Mouse (Mus musculus): Measurements from ENCODE around the gene Napsa. TPM values are rescaled to one million over a fixed set of nuclear protein-coding genes. Genes with fewer than 3 reads are reported as not detected.
A peak's percentile ranks its signal among the peaks of the same experiment; 100 is the strongest.

Gene Napsa
- polyA plus RNA-seq, 1 experiment from 2014 or later = 0.68 TPM

GRCm38 (mm10) chr7:44535657-44536589 lies 36.3 kb upstream of the Napsa start:
- DNase-seq (ENCODE audit: low spot score) (no peak), ATAC-seq (replicated peaks; ENCODE audit: low FRiP score) (no peak)
- Histone ChIP-seq H3K9me3 (ENCODE audit: control insufficient read depth, low read length) (no peaks in the 10 kb centered on the region), H3K36me3 (ENCODE audit: control insufficient read depth, insufficient read depth, low read length) (peaks cover 10% of the 10 kb centered on the region), H3K4me2 (ENCODE audit: low read depth, low read length, severe bottlenecking) (no peak overlapping the region), H3K9ac (ENCODE audit: low read length) (no peak overlapping the region), H3K27me3 (ENCODE audit: control insufficient read depth, insufficient read depth, low read length) (no peaks in the 10 kb centered on the region), H3K27ac (ENCODE audit: low read depth, low read length) (no peak overlapping the region), H3K4me3 (ENCODE audit: low read depth, low read length) (no peak overlapping the region), H3K4me1 (replicated peaks; ENCODE audit: control insufficient read depth, insufficient read depth, low read length) (no peaks in the 10 kb centered on the region)
- 92% methylated on average over 27 of the region's 27 CpGs for WGBS

- no peaks in the 10 kb centered on the region for H3K9me3 ChIP-seq (ENCODE audit: control insufficient read depth, low read length)
- 95% methylated on average over 6 of the region's 6 CpGs for WGBS
- H3K4me3 ChIP-seq (ENCODE audit: low read depth, low read length) = no peak overlapping the region
- ATAC-seq (replicated peaks; ENCODE audit: low FRiP score) = no peak
- DNase-seq (ENCODE audit: low spot score) = no peak
- H3K9ac ChIP-seq (ENCODE audit: low read length) = no peak overlapping the region
- no peaks in the 10 kb centered on the region for H3K4me1 ChIP-seq (replicated peaks; ENCODE audit: control insufficient read depth, insufficient read depth, low read length)
- no peaks in the 10 kb centered on the region for H3K27me3 ChIP-seq (ENCODE audit: control insufficient read depth, insufficient read depth, low read length)
- no peak overlapping the region for H3K4me2 ChIP-seq (ENCODE audit: low read depth, low read length, severe bottlenecking)
- H3K27ac ChIP-seq (ENCODE audit: low read depth, low read length) = no peak overlapping the region
- H3K36me3 ChIP-seq (ENCODE audit: control insufficient read depth, insufficient read depth, low read length) = peaks cover 12% of the 10 kb centered on the region
These were observed 35.6 kb upstream of the Napsa start for GRCm38 (mm10) chr7:44536590-44536968.

DNA sequence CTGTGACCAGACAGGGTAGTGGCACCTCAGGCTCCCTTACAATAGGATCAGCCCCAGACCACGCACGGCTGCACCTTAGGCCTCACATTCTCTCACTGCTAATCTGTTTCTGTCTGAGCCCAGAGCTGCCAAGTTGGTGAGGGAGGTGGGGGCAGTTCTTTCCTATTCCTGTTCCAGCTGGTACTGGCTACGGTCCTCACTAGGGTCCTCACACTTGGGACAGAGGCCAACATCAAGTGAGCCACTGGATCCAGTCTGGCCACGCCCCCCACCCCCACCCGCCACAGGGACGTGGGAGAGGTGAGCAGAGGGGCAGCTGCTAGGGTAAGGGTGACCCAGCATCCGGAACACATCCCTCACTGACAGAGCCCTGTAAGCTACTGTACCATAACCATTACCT lies 35.2 kb upstream of the Napsa start:
- DNase-seq (ENCODE audit: low spot score) (no peak), ATAC-seq (replicated peaks; ENCODE audit: low FRiP score) (no peak)
- Histone ChIP-seq H3K27me3 (ENCODE audit: control insufficient read depth, insufficient read depth, low read length) (no peaks in the 10 kb centered on the region), H3K36me3 (ENCODE audit: control insufficient read depth, insufficient read depth, low read length) (peaks cover 13% of the 10 kb centered on the region), H3K9me3 (ENCODE audit: control insufficient read depth, low read length) (no peaks in the 10 kb centered on the region), H3K4me1 (replicated peaks; ENCODE audit: control insufficient read depth, insufficient read depth, low read length) (no peaks in the 10 kb centered on the region), H3K9ac (ENCODE audit: low read length) (no peak overlapping the region), H3K4me3 (ENCODE audit: low read depth, low read length) (no peak overlapping the region), H3K4me2 (ENCODE audit: low read depth, low read length, severe bottlenecking) (no peak overlapping the region), H3K27ac (ENCODE audit: low read depth, low read length) (no peak overlapping the region)
- WGBS = 87% methylated on average over 7 of the region's 7 CpGs

- no peaks in the 10 kb centered on the region for H3K4me1 ChIP-seq (replicated peaks; ENCODE audit: control insufficient read depth, insufficient read depth, low read length)
- H3K9me3 ChIP-seq (ENCODE audit: control insufficient read depth, low read length) = no peaks in the 10 kb centered on the region
- no peaks in the 10 kb centered on the region for H3K27me3 ChIP-seq (ENCODE audit: control insufficient read depth, insufficient read depth, low read length)
- no peak overlapping the region for H3K4me3 ChIP-seq (ENCODE audit: low read depth, low read length)
- 94% methylated on average over 13 of the region's 13 CpGs for WGBS
- no peak overlapping the region for H3K9ac ChIP-seq (ENCODE audit: low read length)
- no peak for DNase-seq (ENCODE audit: low spot score)
- H3K27ac ChIP-seq (ENCODE audit: low read depth, low read length) = no peak overlapping the region
- H3K4me2 ChIP-seq (ENCODE audit: low read depth, low read length, severe bottlenecking) = no peak overlapping the region
- peaks cover 13% of the 10 kb centered on the region for H3K36me3 ChIP-seq (ENCODE audit: control insufficient read depth, insufficient read depth, low read length)
- ATAC-seq (replicated peaks; ENCODE audit: low FRiP score) = no peak
These were observed 34.7 kb upstream of the Napsa start for GRCm38 (mm10) chr7:44537496-44537895.

DNA sequence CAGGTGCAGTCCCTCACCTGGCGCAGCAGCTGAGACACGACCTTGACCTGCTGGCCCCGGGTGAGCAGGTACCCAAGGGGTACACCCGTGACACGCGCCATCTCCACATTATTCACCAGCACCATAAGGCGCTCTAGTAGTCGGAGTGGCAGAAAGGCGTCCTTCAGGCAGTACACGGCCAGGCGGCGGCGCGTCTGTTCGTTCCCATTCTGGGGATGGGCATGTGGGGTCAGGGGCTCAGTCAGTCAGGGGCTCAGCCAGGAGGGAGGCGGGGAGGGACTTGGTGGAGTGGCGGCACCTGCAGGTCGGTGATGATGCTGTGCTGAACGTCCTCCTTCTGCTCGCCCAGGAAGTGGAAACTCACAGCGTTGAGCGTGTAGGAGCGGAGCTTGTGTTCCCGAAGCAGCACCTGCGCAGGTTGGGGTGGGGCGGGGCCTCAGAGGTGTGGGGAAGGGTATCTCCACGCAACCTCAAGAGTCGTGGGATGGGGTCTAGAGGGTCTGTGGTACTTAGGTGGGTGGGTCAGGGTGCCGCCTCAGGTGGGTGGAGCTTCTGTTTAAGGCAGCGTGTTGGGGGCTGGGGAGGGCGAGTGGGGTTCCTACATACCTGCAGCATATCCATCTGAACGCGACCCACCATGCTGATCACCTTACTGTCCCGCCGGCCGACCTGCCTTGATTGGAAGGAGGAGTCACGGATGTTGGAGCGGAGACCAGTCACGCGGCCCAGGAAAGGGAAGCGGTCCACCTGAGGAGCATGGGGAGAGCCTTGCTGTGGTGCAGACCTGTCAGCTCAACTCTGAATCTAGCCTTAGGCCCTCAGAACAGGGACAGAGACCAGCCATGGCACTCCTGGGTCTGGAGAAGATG lies 33.2 kb upstream of the Napsa start:
- no peak overlapping the region for H3K4me2 ChIP-seq (ENCODE audit: low read depth, low read length, severe bottlenecking)
- ATAC-seq (replicated peaks; ENCODE audit: low FRiP score) = no peak
- WGBS = 91% methylated on average over 41 of the region's 41 CpGs

GRCm38 (mm10) chr7:44542555-44542954 lies 29.6 kb upstream of the Napsa start:
- Histone ChIP-seq H3K4me1 (replicated peaks; ENCODE audit: control insufficient read depth, insufficient read depth, low read length) (peaks cover 4% of the 10 kb centered on the region; the same call in 1 of the 2 replicates), H3K4me2 (ENCODE audit: low read depth, low read length, severe bottlenecking) (no peak overlapping the region), H3K27me3 (ENCODE audit: control insufficient read depth, insufficient read depth, low read length) (no peaks in the 10 kb centered on the region), H3K9ac (ENCODE audit: low read length) (no peak overlapping the region), H3K9me3 (ENCODE audit: control insufficient read depth, low read length) (no peaks in the 10 kb centered on the region), H3K27ac (ENCODE audit: low read depth, low read length) (no peak overlapping the region), H3K4me3 (ENCODE audit: low read depth, low read length) (no peak overlapping the region), H3K36me3 (ENCODE audit: control insufficient read depth, insufficient read depth, low read length) (peaks cover 3% of the 10 kb centered on the region; the same call in 1 of the 2 replicates)
- no peak for DNase-seq (ENCODE audit: low spot score)
- ATAC-seq (replicated peaks; ENCODE audit: low FRiP score) = no peak
- 97% methylated on average over 11 of the region's 11 CpGs for WGBS

More for the DNA sequence above, 33.2 kb upstream of the Napsa start:
- Histone ChIP-seq H3K9me3 (ENCODE audit: control insufficient read depth, low read length) (no peaks in the 10 kb centered on the region), H3K36me3 (ENCODE audit: control insufficient read depth, insufficient read depth, low read length) (peaks cover 3% of the 10 kb centered on the region; the same call in 1 of the 2 replicates), H3K27me3 (ENCODE audit: control insufficient read depth, insufficient read depth, low read length) (no peaks in the 10 kb centered on the region), H3K27ac (ENCODE audit: low read depth, low read length) (no peak overlapping the region), H3K9ac (ENCODE audit: low read length) (no peak overlapping the region), H3K4me1 (replicated peaks; ENCODE audit: control insufficient read depth, insufficient read depth, low read length) (no peaks in the 10 kb centered on the region), H3K4me3 (ENCODE audit: low read depth, low read length) (no peak overlapping the region)
- peak; percentile 54 for DNase-seq (ENCODE audit: low spot score)

DNA sequence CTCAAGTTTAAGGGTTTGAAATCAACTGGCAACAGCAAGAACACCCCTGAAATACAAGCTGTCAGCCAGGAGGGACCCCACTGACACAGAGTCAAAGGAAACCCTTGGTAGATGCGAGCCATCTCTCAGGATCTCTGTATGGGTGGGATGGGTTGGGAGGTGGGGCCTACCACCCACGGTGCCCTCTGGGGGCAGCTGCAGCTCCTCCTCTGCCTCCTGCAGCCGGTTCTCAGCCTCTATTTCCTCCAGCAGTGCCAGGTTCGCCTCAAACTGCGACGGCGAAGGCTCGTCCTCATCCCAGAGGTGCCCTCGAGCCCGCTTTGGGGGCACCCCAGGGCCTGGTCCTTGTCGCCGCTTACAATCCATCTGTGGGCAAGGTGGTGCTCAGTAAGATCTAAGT lies 29.1 kb upstream of the Napsa start:
- peak; percentile 44 for DNase-seq (ENCODE audit: low spot score)

GRCm38 (mm10) chr7:44546274-44546673 lies 25.9 kb upstream of the Napsa start:
- Histone ChIP-seq H3K27me3 (ENCODE audit: control insufficient read depth, insufficient read depth, low read length) (no peaks in the 10 kb centered on the region), H3K4me3 (ENCODE audit: low read depth, low read length) (no peak overlapping the region), H3K9me3 (ENCODE audit: control insufficient read depth, low read length) (no peaks in the 10 kb centered on the region), H3K4me1 (replicated peaks; ENCODE audit: control insufficient read depth, insufficient read depth, low read length) (peaks cover 9% of the 10 kb centered on the region), H3K4me2 (ENCODE audit: low read depth, low read length, severe bottlenecking) (no peak overlapping the region), H3K36me3 (ENCODE audit: control insufficient read depth, insufficient read depth, low read length) (peaks cover 3% of the 10 kb centered on the region; the same call in 1 of the 2 replicates), H3K9ac (ENCODE audit: low read length) (no peak overlapping the region), H3K27ac (ENCODE audit: low read depth, low read length) (no peak overlapping the region)
- 98% methylated on average over 3 of the region's 3 CpGs for WGBS
- ATAC-seq (replicated peaks; ENCODE audit: low FRiP score) (no peak), DNase-seq (ENCODE audit: low spot score) (no peak)

More for the DNA sequence above, 29.1 kb upstream of the Napsa start:
- no peak overlapping the region for H3K27ac ChIP-seq (ENCODE audit: low read depth, low read length)
- WGBS = 84% methylated on average over 12 of the region's 12 CpGs
- H3K4me1 ChIP-seq (replicated peaks; ENCODE audit: control insufficient read depth, insufficient read depth, low read length) = peaks cover 9% of the 10 kb centered on the region
- H3K4me3 ChIP-seq (ENCODE audit: low read depth, low read length) = no peak overlapping the region
- peaks cover 3% of the 10 kb centered on the region; the same call in 1 of the 2 replicates for H3K36me3 ChIP-seq (ENCODE audit: control insufficient read depth, insufficient read depth, low read length)
- no peak overlapping the region for H3K9ac ChIP-seq (ENCODE audit: low read length)
- H3K27me3 ChIP-seq (ENCODE audit: control insufficient read depth, insufficient read depth, low read length) = no peaks in the 10 kb centered on the region
- H3K4me2 ChIP-seq (ENCODE audit: low read depth, low read length, severe bottlenecking) = no peak overlapping the region
- no peak for ATAC-seq (replicated peaks; ENCODE audit: low FRiP score)
- no peaks in the 10 kb centered on the region for H3K9me3 ChIP-seq (ENCODE audit: control insufficient read depth, low read length)

Measured in forebrain, embryonic 11.5 days (tissue).